Mouse (Mus musculus) myocyte (in vitro differentiated cells): ENCODE measurements at regions not wholly inside any gene's neighbourhood (a gene's known extent, or its start where the extent isn't known, plus 50 kb on each side); places are given as distances from the start of the nearest gene placed in this dataset.

Experiments used
- E2F4 ChIP-seq: IDR thresholded peaks from one replicate; pipeline ENCODE4 v1.6.1; 2011; ENCODE audit warnings: mild to moderate bottlenecking, control low read depth, moderate library complexity; ENCODE audit not compliant: insufficient read depth
- MYOD1 ChIP-seq, 3 experiments: IDR thresholded peaks; one replicate each; pipeline ENCODE4 v1.6.1; 2011; ENCODE audit warnings: control low read depth in 2 of 3, low read depth in 2 of 3, mild to moderate bottlenecking in 2 of 3, moderate library complexity in 1 of 3; ENCODE audit not compliant: insufficient read length in 2 of 3, control insufficient read depth in 1 of 3
- MYOG ChIP-seq, 3 experiments: IDR thresholded peaks; one replicate each; pipeline ENCODE4 v1.6.1; 2011; ENCODE audit warnings: control low read depth in 2 of 3, low read depth in 2 of 3, mild to moderate bottlenecking in 2 of 3; ENCODE audit not compliant: insufficient read length in 2 of 3, control insufficient read depth in 1 of 3, insufficient read depth in 1 of 3
- POLR2A ChIP-seq: IDR thresholded peaks from one replicate; pipeline ENCODE4 v1.6.1; 2011; ENCODE audit warnings: low read depth, mild to moderate bottlenecking, control low read depth, moderate library complexity; ENCODE audit not compliant: insufficient read length
- REST ChIP-seq: IDR thresholded peaks from one replicate; pipeline ENCODE4 v1.6.1; 2011; ENCODE audit warnings: mild to moderate bottlenecking, control low read depth, moderate library complexity; ENCODE audit not compliant: insufficient read depth, insufficient read length
- TCF12 ChIP-seq: IDR thresholded peaks from one replicate; pipeline ENCODE4 v1.6.1; 2011; ENCODE audit warnings: mild to moderate bottlenecking, control low read depth; ENCODE audit not compliant: poor library complexity, insufficient read depth, severe bottlenecking
- USF1 ChIP-seq: IDR thresholded peaks from one replicate; pipeline ENCODE4 v1.6.1; 2011; ENCODE audit warnings: low read depth, mild to moderate bottlenecking, control low read depth, moderate library complexity

- TF ChIP-seq POLR2A (no peak), E2F4 (no peak), REST (no peak), TCF12 (no peak), USF1 (no peak), MYOG (IDR thresholded peaks at IDR 0.05; ENCODE audit: control insufficient read depth in 1 of 3, insufficient read depth in 1 of 3, insufficient read length in 2 of 3, low read depth in 2 of 3) (no peak), MYOD1 (IDR thresholded peaks at IDR 0.05; ENCODE audit: control insufficient read depth in 1 of 3, insufficient read length in 2 of 3, low read depth in 2 of 3) (no peak)
Measured at GRCm38 (mm10) chr5:76043521-76044510, 65.6 kb upstream of the Kdr start.
